Mouse (Mus musculus) liver (tissue): ENCODE results near the gene Gp2.

Experiments used
- DNase-seq: peaks from one replicate; pipeline ENCODE4 v3.0.0-alpha.2; 2020; ENCODE audit warnings: mixed read lengths

Gene Gp2

DNA sequence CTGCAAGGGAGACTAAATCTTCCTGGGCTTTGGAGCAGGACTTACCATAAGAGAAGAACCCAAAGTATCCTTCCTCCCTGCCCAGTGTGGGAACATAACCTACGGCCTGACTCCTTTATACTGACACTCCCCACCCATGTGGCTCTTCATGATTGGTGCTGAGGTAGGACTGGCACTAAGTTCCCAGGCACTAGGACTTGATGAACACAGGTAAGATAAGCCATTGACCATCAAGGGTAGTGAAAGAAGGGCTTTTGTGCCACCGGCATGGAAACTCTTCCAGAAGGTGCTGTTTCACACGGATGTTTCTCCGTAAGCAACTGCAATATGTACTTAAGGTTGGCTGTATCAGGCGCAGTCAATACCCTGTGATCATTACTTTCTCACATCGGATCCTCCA, at the start of gene Gp2:
Gene Gp2, minus strand, starts transcription at position 101 of the 400 bp plus-strand sequence.
- no peak for DNase-seq

DNA sequence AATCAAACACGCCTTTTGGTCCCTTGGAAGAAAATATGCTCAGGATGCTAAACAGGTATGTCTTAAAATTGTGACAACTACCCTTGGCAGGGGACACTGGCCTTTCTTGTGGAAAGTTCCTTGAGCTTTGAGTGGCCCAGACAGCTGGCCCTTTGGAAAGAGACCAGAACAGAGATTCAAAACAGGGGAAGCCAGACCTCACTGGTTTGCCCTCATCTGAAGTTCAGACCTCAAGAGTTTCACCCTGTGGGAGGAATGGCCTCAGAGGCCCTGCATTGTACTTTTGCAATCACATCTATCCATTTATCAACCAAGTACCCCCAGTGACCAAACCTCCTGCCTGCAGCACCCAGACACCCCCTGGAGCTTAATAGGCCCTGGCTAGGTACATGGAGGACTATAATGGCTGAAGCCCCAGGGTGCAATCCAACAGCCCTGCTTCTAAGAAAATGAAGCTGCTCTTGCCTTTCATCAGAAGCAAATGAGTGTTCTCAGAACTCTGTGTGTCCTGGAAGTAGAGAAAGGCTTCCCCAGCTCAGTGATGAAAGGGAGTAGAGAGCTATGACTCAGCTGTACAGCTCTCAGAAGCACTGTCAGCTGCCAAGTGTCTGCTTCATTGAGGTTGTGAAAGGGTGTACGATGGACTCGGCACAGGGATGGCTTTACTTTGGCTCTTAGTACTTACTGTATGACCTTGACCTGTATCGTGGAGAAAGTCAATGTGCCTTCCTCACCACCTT, 31.1 kb upstream of the Gp2 start:
- no peak for DNase-seq

DNA sequence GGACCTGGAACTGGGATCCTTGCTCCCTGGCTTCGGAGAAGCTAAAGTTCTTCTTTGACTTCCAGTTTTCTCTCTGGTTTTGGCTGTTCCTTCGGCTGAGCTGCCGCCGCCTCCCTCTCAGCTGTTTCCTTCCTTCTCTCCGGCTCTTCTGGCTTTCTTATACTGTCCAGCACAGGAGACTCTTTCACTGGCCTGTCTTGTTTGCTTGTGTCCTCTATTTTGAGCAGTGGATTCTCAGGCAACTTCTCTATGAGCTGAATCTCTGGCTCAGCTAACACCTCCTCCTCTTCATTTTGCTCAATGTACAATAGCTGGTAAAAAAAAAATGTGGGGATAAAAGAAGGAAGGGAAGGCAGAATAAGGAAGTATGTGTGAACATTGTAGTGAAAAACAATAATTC, 27.6 kb upstream of the Gp2 start:
- DNase-seq = no peak

DNA sequence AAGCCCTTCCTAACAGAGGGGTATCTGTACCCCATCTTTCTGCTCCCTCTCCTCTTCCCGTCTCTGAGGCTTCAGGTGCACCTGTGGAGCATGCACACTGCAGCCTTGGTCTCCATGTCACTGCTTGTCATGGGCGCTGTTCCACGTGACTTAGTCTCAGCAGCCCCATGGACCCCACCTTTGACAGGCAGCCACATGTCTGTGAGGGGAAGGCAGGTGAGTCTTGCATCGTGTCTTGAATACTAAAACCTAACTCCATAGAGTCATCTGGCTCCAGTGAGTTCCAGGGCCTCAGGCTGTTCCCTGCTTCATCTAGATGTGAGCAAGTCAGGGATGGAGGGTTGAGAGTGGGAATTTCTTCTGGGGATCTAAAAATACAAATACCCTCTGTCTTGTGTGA, 25.1 kb upstream of the Gp2 start:
- DNase-seq = no peak

DNA sequence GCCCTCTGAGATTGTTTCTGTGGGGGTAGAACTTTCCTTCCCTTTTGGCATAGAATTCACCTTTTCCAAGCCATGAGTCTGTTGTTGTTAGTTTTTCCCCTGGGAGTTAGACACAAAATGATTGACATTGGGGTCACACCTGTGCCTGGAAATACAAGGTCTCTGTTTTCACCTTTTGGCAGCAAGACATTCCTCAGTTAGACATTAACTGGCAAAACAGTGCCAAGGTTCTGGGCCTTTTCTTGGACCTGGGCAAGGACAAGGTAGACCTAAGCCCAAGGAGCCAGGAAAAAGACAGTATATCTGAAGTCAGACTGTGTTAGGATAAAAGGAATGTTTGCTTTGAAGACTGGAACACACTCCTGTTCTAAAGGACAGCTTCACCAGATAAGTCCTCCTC, 20.2 kb upstream of the Gp2 start, which contains the start of gene Umod:
Gene Umod, minus strand, starts transcription at position 27 of the 400 bp plus-strand sequence.
- DNase-seq = no peak

DNA sequence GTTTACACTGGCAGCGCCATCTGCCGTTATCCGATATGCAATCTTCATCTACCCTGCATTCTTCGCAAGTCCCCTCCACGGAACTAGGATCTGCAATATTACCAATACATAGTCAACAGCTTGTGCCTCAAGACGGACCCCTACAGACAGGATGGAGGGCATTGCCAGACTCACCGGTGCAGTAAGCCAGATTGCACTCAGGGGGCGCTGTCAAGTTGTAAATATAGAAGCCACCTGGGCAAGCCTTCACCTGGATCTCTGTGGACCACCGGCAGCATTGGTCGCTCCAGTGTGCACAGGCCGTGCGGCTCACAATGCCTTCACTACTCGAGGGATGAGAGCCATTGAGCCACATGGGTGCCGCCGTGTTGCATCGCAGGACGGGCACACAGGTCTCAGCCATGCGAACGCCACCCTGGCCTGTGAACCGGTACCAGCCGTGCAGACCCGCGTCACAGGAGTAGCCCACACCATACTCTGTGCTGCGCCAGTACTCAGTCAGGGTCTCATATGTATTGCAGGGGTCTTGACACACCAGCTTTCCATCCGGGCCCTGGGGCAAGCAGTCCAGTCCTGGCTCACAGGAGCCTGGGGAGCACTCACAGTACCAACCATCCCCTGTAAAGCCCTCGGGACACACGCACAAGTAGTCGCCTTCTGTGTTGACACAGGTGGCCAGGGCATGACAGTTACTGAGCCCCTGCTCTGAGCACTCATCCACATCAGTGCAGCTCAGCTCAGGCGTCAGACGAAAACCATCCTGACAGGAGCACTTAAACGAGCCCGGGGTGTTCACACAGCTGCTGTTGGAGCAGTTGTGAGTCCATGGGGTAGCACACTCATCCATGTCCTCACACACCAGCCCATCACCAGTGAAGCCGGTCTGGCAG, 17.7 kb upstream of the Gp2 start:
- no peak for DNase-seq

DNA sequence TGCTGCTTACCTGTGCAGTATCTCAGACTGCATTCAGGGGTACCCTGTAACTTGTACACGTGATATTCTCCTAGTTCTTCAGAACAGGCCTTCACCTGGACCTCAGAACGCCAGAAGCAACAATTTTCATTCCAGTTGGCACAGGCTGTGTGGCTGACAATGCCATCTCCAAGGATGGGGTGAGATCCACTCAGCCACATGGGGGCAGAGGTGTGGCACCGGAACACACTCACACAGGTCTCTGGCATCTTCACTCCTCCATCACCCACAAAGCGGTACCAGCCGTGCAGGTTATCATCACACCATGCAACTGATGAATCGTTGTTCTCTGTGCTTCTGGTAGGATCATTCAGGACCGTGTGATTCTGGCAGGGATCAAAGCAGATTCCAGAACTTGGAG, 4.9 kb downstream of the Gp2 start:
- no peak for DNase-seq

DNA sequence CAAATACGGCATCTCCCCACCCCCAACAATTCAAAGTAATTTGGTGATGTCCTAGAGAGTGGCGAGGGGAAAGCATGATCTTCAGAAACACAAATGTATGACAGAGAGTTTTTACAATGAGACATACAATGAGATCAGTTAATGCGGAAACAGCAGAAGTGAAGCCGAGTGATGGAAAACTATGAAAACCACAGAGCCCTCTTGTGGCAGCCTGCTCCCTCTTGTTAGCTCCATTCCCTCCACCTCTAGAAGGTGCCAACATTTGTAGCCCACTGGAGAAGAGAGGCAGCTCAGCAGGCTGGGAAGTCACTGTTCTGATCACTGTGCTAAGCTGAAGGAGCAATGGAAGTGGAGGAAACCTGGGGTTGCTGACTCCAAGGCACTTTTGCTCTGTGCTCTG, 15.2 kb downstream of the Gp2 start:
- no peak for DNase-seq

DNA sequence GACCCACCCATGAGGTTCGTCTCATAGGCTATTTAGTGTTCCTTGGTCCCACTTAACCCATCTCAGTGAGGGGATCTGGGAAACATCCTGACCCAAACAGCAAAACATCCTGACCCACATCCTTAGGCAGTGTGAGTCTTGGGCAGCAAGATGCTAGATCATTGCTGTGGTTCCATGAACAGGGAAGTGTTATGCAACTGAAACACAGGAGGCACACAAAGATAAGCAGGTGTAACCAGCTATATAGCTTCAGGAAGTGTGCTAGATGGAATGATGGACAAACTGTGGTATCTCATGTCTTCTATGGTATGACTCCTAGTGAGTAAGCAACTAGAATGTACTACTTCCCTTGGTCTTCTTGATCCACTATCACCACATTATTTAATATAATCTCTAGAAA, 17.1 kb downstream of the Gp2 start:
- DNase-seq = no peak

DNA sequence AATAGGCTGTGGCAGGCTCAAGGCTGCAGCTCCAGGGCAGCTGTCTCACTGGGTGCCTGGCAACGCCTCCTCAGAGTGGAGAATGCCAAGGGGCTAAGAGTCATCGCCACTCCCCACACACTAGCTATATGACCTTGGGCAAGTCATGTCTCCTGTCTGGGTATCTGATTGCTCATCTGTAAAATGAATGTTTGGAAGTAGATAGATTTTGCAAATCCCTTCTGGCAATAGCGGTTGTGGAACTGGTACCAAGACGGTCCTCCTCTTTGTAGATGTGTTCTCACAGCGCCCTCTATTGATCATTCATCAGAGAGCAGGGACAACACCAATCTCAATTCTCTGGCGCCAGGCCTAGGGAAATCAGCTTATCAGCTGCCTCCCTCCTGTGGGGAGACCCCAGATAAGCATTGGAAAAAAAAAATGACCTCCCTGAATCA, 31.9 kb downstream of the Gp2 start:
- peak; percentile 30 for DNase-seq

DNA sequence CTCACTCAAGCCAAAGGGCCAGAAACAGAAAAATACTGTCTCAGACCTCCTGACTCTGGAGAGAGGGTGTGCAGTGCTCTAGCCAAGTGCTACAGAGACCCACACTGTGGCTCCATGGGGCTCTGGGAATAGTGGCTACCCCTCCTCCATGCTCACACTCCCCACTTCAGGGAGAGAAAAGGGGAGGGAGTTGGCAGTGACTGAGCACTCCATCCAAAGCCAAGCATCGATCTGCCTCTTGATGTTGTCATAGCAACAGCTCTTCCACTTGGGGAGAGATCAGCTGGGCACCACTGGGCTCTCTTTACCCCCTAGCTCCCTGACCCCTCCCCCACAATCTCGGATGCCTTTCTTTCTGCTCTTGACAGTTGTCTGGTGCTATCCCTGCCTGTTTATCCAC, 38.4 kb downstream of the Gp2 start:
- no peak for DNase-seq

DNA sequence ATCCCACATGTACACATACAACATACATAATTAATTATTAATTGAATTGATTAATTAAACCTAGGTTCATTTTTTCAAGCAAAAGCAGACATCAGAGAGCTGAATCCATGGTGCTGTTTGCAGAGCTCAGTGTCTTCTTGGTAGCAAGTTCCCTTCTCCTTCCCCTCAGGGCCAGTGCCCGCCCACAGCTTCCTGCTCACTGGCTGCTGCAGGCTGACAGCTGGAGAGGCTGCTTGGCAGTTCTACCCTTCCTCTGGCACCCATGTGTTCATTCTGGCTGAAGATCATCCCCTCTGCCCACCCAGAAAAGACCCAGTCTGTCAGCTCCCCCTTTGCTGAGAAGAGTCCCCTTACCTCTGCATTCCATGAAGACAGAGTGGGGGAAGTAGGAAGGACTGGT, 40.6 kb downstream of the Gp2 start:
- DNase-seq = no peak

DNA sequence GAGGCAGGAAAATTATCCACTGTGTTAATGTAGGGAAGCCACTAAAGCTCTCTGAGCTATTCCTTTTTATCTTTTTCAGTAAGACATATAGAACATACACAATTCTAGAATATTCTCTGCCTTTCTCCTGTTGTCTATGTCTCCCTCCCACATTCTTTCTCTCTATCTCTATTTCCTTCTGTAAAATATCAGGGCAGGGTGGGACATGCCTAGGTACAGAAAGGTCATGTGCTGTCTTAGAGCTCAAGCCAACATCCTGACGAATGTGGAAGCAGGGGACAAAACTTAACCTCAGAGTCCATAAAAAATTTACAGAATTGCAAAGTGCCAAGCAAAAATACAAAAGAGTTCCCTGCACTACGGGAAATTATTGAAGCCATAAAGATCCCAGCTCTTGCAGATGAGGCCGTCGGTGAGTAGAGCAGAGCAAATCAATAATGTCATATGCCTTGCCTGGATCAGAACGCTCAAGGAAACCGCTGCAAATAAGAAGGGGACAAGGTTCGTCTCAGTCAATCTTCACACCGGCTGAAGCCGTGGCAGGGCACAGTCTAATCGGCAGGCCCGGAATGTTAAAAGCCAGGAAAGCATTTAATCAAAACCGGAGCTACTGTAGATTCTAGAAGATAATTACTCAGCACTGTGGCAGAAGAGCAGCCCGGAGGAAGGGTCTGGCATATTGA, 64.9 kb downstream of the Gp2 start:
- DNase-seq = no peak
